Mouse (Mus musculus) heart, adult 2 months (tissue): ENCODE measurements around the gene Gm49388.

Experiments used
- CTCF ChIP-seq: fragments of 200-600 bp; IDR thresholded peaks from 2 replicates; pipeline ENCODE4 v1.8.1; 2022; ENCODE audit warnings: antibody characterized with exemption, mild to moderate bottlenecking, moderate library complexity
- EP300 ChIP-seq: fragments of 200-500 bp; IDR thresholded peaks from 2 replicates; pipeline ENCODE4 v1.6.1; 2011; ENCODE audit warnings: low read depth, low read length, control low read depth; ENCODE audit not compliant: insufficient read depth
- POLR2A ChIP-seq: fragments of 200-500 bp; IDR thresholded peaks from 2 replicates; pipeline ENCODE4 v1.6.1; 2011; ENCODE audit warnings: mild to moderate bottlenecking, low read depth, low read length, control low read depth; ENCODE audit not compliant: insufficient read depth

DNA sequence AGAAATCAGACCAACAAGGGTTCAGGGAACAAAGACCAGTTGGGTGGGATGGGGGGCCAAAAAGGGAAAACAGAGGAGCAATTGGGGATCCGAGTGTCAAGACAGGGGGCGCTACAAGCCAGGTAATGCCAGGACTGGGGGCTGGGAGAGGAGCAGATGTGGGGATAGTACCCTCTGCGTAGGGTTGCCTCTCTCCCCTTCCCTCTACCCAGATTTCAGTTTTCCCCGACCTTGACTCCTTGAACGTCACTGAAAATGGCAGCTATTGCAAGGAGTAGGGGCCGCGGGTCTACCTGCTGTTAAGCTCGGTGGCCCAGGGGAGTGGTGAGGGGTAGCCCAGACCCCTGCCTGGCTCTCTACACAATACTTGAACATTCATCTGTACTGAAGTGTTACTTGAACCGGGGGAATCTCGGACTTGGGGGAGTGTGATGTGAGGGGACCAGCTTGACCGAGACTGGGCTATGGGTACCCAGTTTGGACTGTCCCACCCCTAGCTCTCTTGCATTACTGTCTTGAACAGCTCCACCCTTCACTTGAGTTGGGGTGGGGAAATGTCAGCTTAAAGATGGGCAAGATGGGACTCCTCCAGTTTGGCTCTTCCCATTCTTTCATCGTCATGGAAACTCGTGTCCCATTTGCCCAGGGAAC lies 16.9 kb upstream of the Gm49388 start:
- peak; percentile 23 for TF ChIP-seq CTCF
- TF ChIP-seq EP300, result no peak
- no peak for TF ChIP-seq POLR2A
